ENCODE assay signal across 17 mouse cellular contexts in the genomic region with DNA sequence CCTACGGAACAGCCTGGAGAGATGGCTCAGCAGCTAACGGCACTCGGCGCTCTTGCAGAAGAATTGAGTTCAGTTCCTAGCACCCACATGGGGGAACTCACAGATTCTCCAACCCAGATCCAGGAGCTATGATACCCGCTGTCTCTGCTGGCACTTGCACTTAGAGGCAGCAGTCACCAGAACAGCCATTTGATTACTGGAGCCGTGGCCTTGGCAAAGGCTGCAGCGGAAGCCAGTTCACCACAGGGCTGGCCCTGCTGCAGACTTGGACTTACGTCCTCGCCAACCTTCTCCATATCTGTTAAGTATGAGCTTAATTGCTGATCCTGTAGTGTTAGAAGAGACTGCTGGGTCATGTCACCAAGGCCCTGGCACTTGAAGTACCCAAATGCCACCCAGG.
A peak's percentile ranks its signal among the peaks of the same experiment; 100 is the strongest.
DNase-seq lines count a peak whose midpoint lies in the region; TF ChIP-seq lines count a peak whose summit lies in the region.
"Had no signal": no experiment of that assay in that cellular context is flagged by ENCODE, and none has a peak within 500 bp of the region (broad histone marks: within the 10 kb centered on the region; RNA-seq: fewer than 3 reads in every experiment).

No protein-coding gene starts in this region.

- H3K27ac ChIP-seq in small intestine, adult 2 months (ENCODE audit: insufficient read depth, low read depth, low read length), result peak overlapping the region; percentile 55; the same call in 1 of the 2 replicates
- H3K27ac ChIP-seq: embryonic facial prominence, embryonic 12.5 days; embryonic facial prominence, embryonic 15.5 days; heart, embryonic 13.5 days; hindbrain, embryonic 12.5 days had no signal

- peak; percentile 38 for DNase-seq in adrenal gland, postnatal 10 days
- no peak for DNase-seq in adrenal gland, adult 8-10 months
- DNase-seq in heart, adult 11 months, result peak; percentile 78
- DNase-seq in heart, postnatal 10 days, result no peak
- peak; percentile 46 for DNase-seq in adrenal gland, postnatal 25 days
- no peak for DNase-seq in left cerebral cortex, postnatal 14 days (ENCODE audit: low spot score in 2 of 2)
- DNase-seq: cerebellum, adult 11-12 months; cerebellum, adult 8-10 months; forebrain, postnatal 0 days; gastrocnemius, postnatal 36 days; kidney, adult 18-20 months; kidney, adult 9 months had no signal

- TF ChIP-seq POLR2A in small intestine, adult 2 months (IDR thresholded peaks at IDR 0.05; ENCODE audit: low read depth, low read length), result no peak

- intact Hi-C loops in heart, postnatal 10 days (cut with DNase I), result no loop called here
- intact Hi-C loops in left cerebral cortex, postnatal 14 days (cut with DNase I), result no loop called here

- peaks cover 16% of the 10 kb centered on the region for H3K4me1 ChIP-seq in small intestine, adult 2 months (ENCODE audit: control insufficient read depth, insufficient read depth, insufficient read length, low read length)

- TF ChIP-seq CTCF in small intestine, adult 2 months (IDR thresholded peaks at IDR 0.05; ENCODE audit: extremely low read depth, insufficient read length, insufficient replicate concordance, low read depth, low read length), result no peak

- no peaks in the 10 kb centered on the region for H3K36me3 ChIP-seq in small intestine, adult 2 months (ENCODE audit: control insufficient read depth, insufficient read depth, low read length)
- H3K36me3 ChIP-seq: embryonic facial prominence, embryonic 12.5 days; embryonic facial prominence, embryonic 15.5 days; heart, embryonic 13.5 days; hindbrain, embryonic 12.5 days had no signal

- H3K27me3 ChIP-seq in small intestine, adult 2 months (ENCODE audit: control insufficient read depth, insufficient read depth, low read length), result no peaks in the 10 kb centered on the region
- H3K27me3 ChIP-seq: embryonic facial prominence, embryonic 12.5 days; embryonic facial prominence, embryonic 15.5 days; heart, embryonic 13.5 days; hindbrain, embryonic 12.5 days had no signal

- WGBS in small intestine, adult 2 months, result 71% methylated on average over 9 of the region's 9 CpGs

- no peak overlapping the region for H3K4me3 ChIP-seq in small intestine, adult 2 months (ENCODE audit: low read depth, low read length)
- H3K4me3 ChIP-seq: embryonic facial prominence, embryonic 12.5 days; embryonic facial prominence, embryonic 15.5 days; heart, embryonic 13.5 days; hindbrain, embryonic 12.5 days had no signal

Comparison
In these comparisons a context has a peak if more than half of its experiments do, and no peak if none do; other contexts are left out.
1. DNase-seq: peak in adrenal gland, postnatal 10 days (single experiment), heart, adult 11 months (single experiment) and adrenal gland, postnatal 25 days (single experiment); none in adrenal gland, adult 8-10 months (single experiment), heart, postnatal 10 days (0 of 2) and left cerebral cortex, postnatal 14 days (0 of 2).